Mouse (Mus musculus) erythroblast, embryonic 14.5 days (primary cell): ENCODE results near the gene Zfp1.

ENCODE experiments used
- GATA1 ChIP-seq: IDR thresholded peaks from 2 replicates; pipeline ENCODE4 v1.6.1; 2012; ENCODE audit warnings: low read length, inconsistent platforms, mixed read lengths
- TAL1 ChIP-seq: IDR thresholded peaks from 3 replicates; pipeline ENCODE4 v1.6.1; 2012; ENCODE audit warnings: low read length, inconsistent platforms, mixed read lengths

- TF ChIP-seq GATA1, result no peak
- TF ChIP-seq TAL1, result no peak
Observed at GRCm38 (mm10) chr8:111638086-111638485, 5.1 kb upstream of the Zfp1 start.
